Mouse (Mus musculus) CH12.LX (cell line): ENCODE measurements around the gene Dclk1. TPM values are rescaled to one million over a fixed set of nuclear protein-coding genes. Genes with fewer than 3 reads are reported as not detected.

ENCODE experiments used
- DNase-seq: peaks from one replicate; pipeline ENCODE4 v3.0.0-alpha.2; 2013; ENCODE audit errors: extremely low read depth
- H3K27ac ChIP-seq: 2 replicates; pipeline ENCODE4 v1.5.1; 2012; ENCODE audit warnings: low read depth, mild to moderate bottlenecking, control low read depth, moderate library complexity; ENCODE audit not compliant: insufficient read depth
- H3K27me3 ChIP-seq: replicated peaks from 2 replicates; pipeline ENCODE3; 2012; ENCODE audit warnings: inconsistent platforms
- H3K36me3 ChIP-seq, 2 experiments: replicated peaks in 1 of 2; 2 replicates each; pipeline versions ENCODE3 to v1.6.1; 2012; ENCODE audit warnings: inconsistent platforms in 1 of 2, low read length in 1 of 2, mild to moderate bottlenecking in 1 of 2, mixed read lengths in 1 of 2, moderate library complexity in 1 of 2; ENCODE audit not compliant: control insufficient read depth in 1 of 2, insufficient read depth in 1 of 2
- H3K4me1 ChIP-seq, 2 experiments: 2 replicates each; pipeline ENCODE4 v1.6.1; 2012; ENCODE audit warnings: inconsistent platforms in 1 of 2, moderate library complexity in 1 of 2; ENCODE audit not compliant: insufficient read depth in 2 of 2, control insufficient read depth in 1 of 2
- H3K4me2 ChIP-seq: 2 replicates; pipeline ENCODE4 v1.6.1; 2012; ENCODE audit warnings: low read depth, mild to moderate bottlenecking, control low read depth; ENCODE audit not compliant: poor library complexity, insufficient read depth, severe bottlenecking
- H3K4me3 ChIP-seq, 3 experiments: fragments of 150-350 bp in 1 of 3; sonication (generic) in 1 of 3; replicated peaks in 1 of 3; 2 replicates each; pipeline versions ENCODE3 to v1.5.1; 2011 to 2012; ENCODE audit warnings: low read depth in 2 of 3, low read length in 2 of 3, mild to moderate bottlenecking in 2 of 3, moderate library complexity in 2 of 3, control low read depth in 1 of 3, improper control_type of control experiment in 1 of 3, inconsistent platforms in 1 of 3, mixed read lengths in 1 of 3; ENCODE audit not compliant: poor library complexity in 1 of 3
- H3K79me2 ChIP-seq: replicated peaks from 2 replicates; pipeline ENCODE4 v1.6.1; 2012; ENCODE audit warnings: mild to moderate bottlenecking, moderate library complexity; ENCODE audit not compliant: control insufficient read depth, poor library complexity, insufficient read depth, severe bottlenecking; ENCODE audit errors: extremely low read depth
- H3K9ac ChIP-seq: 2 replicates; pipeline ENCODE4 v1.6.1; 2012; ENCODE audit warnings: low read depth, mild to moderate bottlenecking, control low read depth, moderate library complexity; ENCODE audit not compliant: insufficient read depth
- H3K9me3 ChIP-seq: replicated peaks from 2 replicates; pipeline ENCODE3; 2012; ENCODE audit warnings: low read length, inconsistent platforms, mixed read lengths
- BHLHE40 ChIP-seq: IDR thresholded peaks from 2 replicates; pipeline ENCODE4 v1.6.1; 2011; ENCODE audit warnings: mild to moderate bottlenecking, low read depth, low read length, improper control_type of control experiment
- CHD1 ChIP-seq: IDR thresholded peaks from 2 replicates; pipeline ENCODE4 v1.6.1; 2012; ENCODE audit warnings: low read depth, low read length, improper control_type of control experiment, inconsistent platforms
- E2F4 ChIP-seq: IDR thresholded peaks from 2 replicates; pipeline ENCODE4 v1.6.1; 2011; ENCODE audit warnings: low read depth, low read length, improper control_type of control experiment; ENCODE audit not compliant: insufficient replicate concordance
- ELF1 ChIP-seq: IDR thresholded peaks from 2 replicates; pipeline ENCODE4 v1.6.1; 2014; ENCODE audit warnings: low read depth, mild to moderate bottlenecking, inconsistent platforms, low read length, improper control_type of control experiment
- JUN ChIP-seq: IDR thresholded peaks from 2 replicates; pipeline ENCODE4 v1.6.1; 2011; ENCODE audit warnings: low read depth, mild to moderate bottlenecking, low read length, improper control_type of control experiment, moderate library complexity; ENCODE audit not compliant: insufficient read depth
- JUND ChIP-seq: conservative IDR thresholded peaks from 2 replicates; pipeline ENCODE4 v1.6.1; 2011; ENCODE audit warnings: low read depth, low read length, improper control_type of control experiment
- MAFK ChIP-seq: IDR thresholded peaks from 2 replicates; pipeline ENCODE4 v1.6.1; 2011; ENCODE audit warnings: low read length, improper control_type of control experiment; ENCODE audit not compliant: insufficient replicate concordance
- MAX ChIP-seq: IDR thresholded peaks from 2 replicates; pipeline ENCODE4 v1.6.1; 2011; ENCODE audit warnings: low read length, improper control_type of control experiment
- MAZ ChIP-seq: IDR thresholded peaks from 2 replicates; pipeline ENCODE4 v1.6.1; 2012; ENCODE audit warnings: low read depth, mild to moderate bottlenecking, inconsistent platforms, low read length, improper control_type of control experiment, moderate library complexity
- NELFE ChIP-seq: IDR thresholded peaks from 2 replicates; pipeline ENCODE4 v1.6.1; 2011; ENCODE audit warnings: low read depth, low read length, improper control_type of control experiment
- PAX5 ChIP-seq: IDR thresholded peaks from 2 replicates; pipeline ENCODE4 v1.6.1; 2012; ENCODE audit warnings: low read length, inconsistent platforms, mixed read lengths
- POLR2A ChIP-seq: IDR thresholded peaks from 2 replicates; pipeline ENCODE4 v1.6.1; 2011; ENCODE audit warnings: low read depth, mild to moderate bottlenecking, improper control_type of control experiment, low read length
- POLR2AphosphoS2 ChIP-seq: IDR thresholded peaks from 2 replicates; pipeline ENCODE4 v1.6.1; 2011; ENCODE audit warnings: low read depth, low read length, improper control_type of control experiment
- RAD21 ChIP-seq: IDR thresholded peaks from 2 replicates; pipeline ENCODE4 v1.6.1; 2011; ENCODE audit warnings: low read depth, mild to moderate bottlenecking, low read length, improper control_type of control experiment, moderate library complexity
- RCOR1 ChIP-seq: conservative IDR thresholded peaks from 2 replicates; pipeline ENCODE4 v1.6.1; 2012; ENCODE audit warnings: low read depth, mild to moderate bottlenecking, inconsistent platforms, low read length, improper control_type of control experiment
- SIN3A ChIP-seq: IDR thresholded peaks from 2 replicates; pipeline ENCODE4 v1.6.1; 2012; ENCODE audit warnings: low read length, improper control_type of control experiment, inconsistent platforms
- TBP ChIP-seq: conservative IDR thresholded peaks from 2 replicates; pipeline ENCODE4 v1.6.1; 2011; ENCODE audit warnings: low read depth, low read length, improper control_type of control experiment
- UBTF ChIP-seq: IDR thresholded peaks from 2 replicates; pipeline ENCODE4 v1.6.1; 2012; ENCODE audit warnings: low read depth, mild to moderate bottlenecking, inconsistent platforms, low read length, improper control_type of control experiment, moderate library complexity
- ZKSCAN1 ChIP-seq: IDR thresholded peaks from 2 replicates; pipeline ENCODE4 v1.6.1; 2012; ENCODE audit warnings: low read depth, inconsistent platforms, low read length, improper control_type of control experiment, borderline replicate concordance
- ZMIZ1 ChIP-seq: IDR thresholded peaks from 2 replicates; pipeline ENCODE4 v1.6.1; 2012; ENCODE audit warnings: low read depth, mild to moderate bottlenecking, inconsistent platforms, low read length, improper control_type of control experiment
- dilution Hi-C: fragments of 300-500 bp; cut with MboI; formaldehyde crosslinking; loops from 2 replicates; pipeline ENCODE4 v1.14.3; 2020; ENCODE audit warnings: low sequenced_read_pairs; ENCODE audit not compliant: extremely low pct_unique_long_range_greater_than_20kb, extremely low pct_ligation_motif_present
- in situ Hi-C: fragments of 300-500 bp; cut with MboI; formaldehyde crosslinking; loops from 3 replicates; pipeline ENCODE4 v1.14.3; 2019; ENCODE audit warnings: low sequenced_read_pairs, low pct_ligation_motif_present, low pct_unique_long_range_greater_than_20kb, mixed read lengths
- polyA plus RNA-seq: library from polyadenylated mRNA; unstranded; fragments of >175 nt; gene quantifications from 2 replicates; pipeline ENCODE4 v1.2.1, GENCODE M21; 2012; ENCODE audit warnings: low read depth; ENCODE audit not compliant: insufficient read length
- total RNA-seq, 2 experiments: library from RNA; depleted of rRNA; stranded (reverse); fragments of 300-350 nt in 1 of 2; fragments of >200 nt in 1 of 2; gene quantifications; 2 replicates each; pipeline ENCODE4 v1.2.3; 2012 to 2014

Dclk1 gene
- total and polyA plus RNA-seq, 3 experiments: not detected

- in situ Hi-C loops (no loop called here), dilution Hi-C loops (no loop called here)
- no peaks in the 10 kb centered on the region for H3K36me3 ChIP-seq
- H3K27me3 ChIP-seq: no peaks in the 10 kb centered on the region
- TF ChIP-seq UBTF: no peak
- TF ChIP-seq JUND: no peak
- TF ChIP-seq TBP: no peak
- no peak for TF ChIP-seq ZMIZ1
- no peak for TF ChIP-seq ELF1
- TF ChIP-seq RCOR1: no peak
- TF ChIP-seq CHD1: no peak
- TF ChIP-seq BHLHE40: no peak
- no peak for TF ChIP-seq SIN3A
- no peak for TF ChIP-seq JUN
- TF ChIP-seq NELFE: no peak
- no peak for TF ChIP-seq E2F4
- no peak for TF ChIP-seq MAZ
- no peak for TF ChIP-seq POLR2A
- no peaks in the 10 kb centered on the region for H3K79me2 ChIP-seq
- DNase-seq: no peak
- H3K4me3 ChIP-seq: no peak overlapping the region
- no peak overlapping the region for H3K27ac ChIP-seq
- peaks cover 63% of the 10 kb centered on the region for H3K9me3 ChIP-seq
- no peak overlapping the region for H3K9ac ChIP-seq
- H3K4me1 ChIP-seq: no peaks in the 10 kb centered on the region
- H3K4me2 ChIP-seq: no peak overlapping the region
Observed at GRCm38 (mm10) chr3:55277829-55278228, 35.7 kb downstream of the Dclk1 start.

DNA sequence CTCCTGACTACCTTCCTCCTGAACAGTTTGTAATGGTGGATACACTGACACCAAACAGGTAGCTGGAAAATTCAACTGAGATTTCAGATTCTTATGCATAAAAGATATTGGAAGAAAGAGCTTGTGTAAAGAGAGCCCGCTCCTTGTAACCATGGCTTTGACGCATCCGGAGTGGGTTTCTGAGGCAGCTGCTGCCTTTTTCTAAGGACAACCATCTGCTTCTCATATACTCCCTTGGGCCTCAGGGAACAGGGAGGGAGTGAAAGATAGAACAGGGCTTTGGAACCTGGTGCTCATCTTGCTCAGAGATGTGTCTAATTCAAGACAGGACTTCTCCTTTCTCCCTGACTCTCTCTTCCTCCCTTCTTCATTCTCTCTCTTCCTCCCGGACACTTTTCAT is 37.8 kb downstream of the Dclk1 start:
- Histone ChIP-seq H3K79me2 (no peaks in the 10 kb centered on the region), H3K27me3 (no peaks in the 10 kb centered on the region), H3K9me3 (peaks cover 58% of the 10 kb centered on the region)
- DNase-seq: no peak
- in situ Hi-C loops: no loop called here
- TF ChIP-seq ZKSCAN1 (no peak), POLR2AphosphoS2 (no peak), SIN3A (no peak), MAFK (no peak), MAX (no peak), BHLHE40 (no peak), E2F4 (no peak), PAX5 (no peak), JUN (no peak), RAD21 (no peak)
- TF ChIP-seq, all 38 proteins: peak for 0
- no peaks in the 10 kb centered on the region for H3K36me3 ChIP-seq
- no peak overlapping the region for H3K9ac ChIP-seq
- no peaks in the 10 kb centered on the region for H3K4me1 ChIP-seq
- dilution Hi-C loops: no loop called here
- no peak overlapping the region for H3K4me3 ChIP-seq
- no peak overlapping the region for H3K27ac ChIP-seq
- H3K4me2 ChIP-seq: no peak overlapping the region
